Mouse (Mus musculus) forebrain, embryonic 10.5 days (tissue): Measurements from ENCODE around the gene Cdc42ep2. TPM values are rescaled to one million over a fixed set of nuclear protein-coding genes. Genes with fewer than 3 reads are reported as not detected.
A peak's percentile ranks its signal among the peaks of the same experiment; 100 is the strongest.
"Not testable (repeated sequence)": the region's sequence is repeated elsewhere in the genome, so short reads cannot be mapped to it uniquely, and the experiment has no call there.

Source experiments
- DNase-seq: peaks from one replicate; pipeline ENCODE4 v3.0.0-alpha.2; 2017; ENCODE audit warnings: low spot score; ENCODE audit errors: extremely low spot score
- H3K27ac ChIP-seq: fragments of 300-500 bp; sonication (generic); 2 replicates; pipeline ENCODE4 v1.5.1; 2016; ENCODE audit warnings: mild to moderate bottlenecking
- H3K27me3 ChIP-seq: fragments of 300-500 bp; sonication (generic); 2 replicates; pipeline ENCODE4 v1.6.1; 2016; ENCODE audit warnings: mild to moderate bottlenecking; ENCODE audit not compliant: poor library complexity, severe bottlenecking
- H3K36me3 ChIP-seq: fragments of 300-500 bp; sonication (generic); replicated peaks from 2 replicates; pipeline ENCODE4 v1.6.1; 2016; ENCODE audit warnings: mild to moderate bottlenecking, moderate library complexity
- H3K4me1 ChIP-seq: fragments of 300-500 bp; sonication (generic); 2 replicates; pipeline ENCODE4 v1.6.1; 2016
- H3K4me3 ChIP-seq: fragments of 300-500 bp; sonication (generic); 2 replicates; pipeline ENCODE4 v1.5.1; 2016; ENCODE audit warnings: mild to moderate bottlenecking, moderate library complexity
- H3K9me3 ChIP-seq: fragments of 300-500 bp; sonication (generic); 2 replicates; pipeline ENCODE4 v1.6.1; 2016; ENCODE audit warnings: mild to moderate bottlenecking, moderate library complexity
- WGBS: fragments of 180-500 bp; shearing (Covaris S2); methylation state at CpG from one replicate; pipeline ENCODE4 v1.1.7; 2016; 5-methylcytosine and 5-hydroxymethylcytosine counted together
- polyA plus RNA-seq: library from polyadenylated mRNA; unstranded; fragments of >200 nt; fragmentation: Nextera tagmentation; extraction: Ambion mirVana; gene quantifications from 2 replicates; pipeline ENCODE4 v1.2.1, GENCODE M21; 2016

The Cdc42ep2 gene
- polyA plus RNA-seq, 1 experiment from 2014 or later, result 1.5 TPM

GRCm38 (mm10) chr19:5893282-5894001 is 31.2 kb downstream of the Cdc42ep2 start:
- Histone ChIP-seq H3K27me3 (no peaks in the 10 kb centered on the region), H3K36me3 (peaks cover 56% of the 10 kb centered on the region), H3K4me3 (peak overlapping the region; percentile 76), H3K4me1 (peaks cover 29% of the 10 kb centered on the region), H3K27ac (peak overlapping the region; percentile 94), H3K9me3 (no peaks in the 10 kb centered on the region)
- DNase-seq, result no peak
- WGBS, result 9% methylated on average over 28 of the region's 31 CpGs

DNA sequence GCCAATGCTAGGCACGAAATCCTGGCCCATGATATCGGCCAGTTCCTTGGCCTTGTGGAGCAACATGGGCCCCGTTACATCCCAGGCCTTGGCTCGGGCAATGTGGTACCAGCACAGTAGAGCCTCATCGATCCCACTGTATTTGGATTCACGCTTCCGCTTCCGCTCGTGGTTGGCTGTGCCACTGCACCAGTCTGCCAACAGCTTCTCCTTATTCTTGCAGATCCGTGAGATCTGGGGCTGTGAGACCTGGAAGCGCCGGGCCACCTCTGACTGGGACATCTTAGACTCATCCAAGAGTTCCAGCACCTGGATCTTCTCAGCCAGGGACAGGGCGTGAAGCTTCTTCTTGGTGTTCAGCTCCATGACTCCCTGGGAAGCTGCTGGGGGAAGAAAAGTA is 31.9 kb downstream of the Cdc42ep2 start:
- peaks cover 29% of the 10 kb centered on the region for H3K4me1 ChIP-seq
- H3K4me3 ChIP-seq, result peak overlapping the region; percentile 76
- peak overlapping the region; percentile 94 for H3K27ac ChIP-seq
- 93% methylated on average over 13 of the region's 13 CpGs for WGBS
- no peak for DNase-seq
- no peaks in the 10 kb centered on the region for H3K9me3 ChIP-seq
- H3K36me3 ChIP-seq, result peaks cover 49% of the 10 kb centered on the region
- H3K27me3 ChIP-seq, result no peaks in the 10 kb centered on the region

GRCm38 (mm10) chr19:5892262-5892661 is 32.4 kb downstream of the Cdc42ep2 start:
- Histone ChIP-seq H3K9me3 (no peaks in the 10 kb centered on the region), H3K36me3 (peaks cover 44% of the 10 kb centered on the region), H3K4me3 (peak overlapping the region; percentile 76; the same call in 1 of the 2 replicates), H3K27ac (no peak overlapping the region), H3K4me1 (peaks cover 29% of the 10 kb centered on the region), H3K27me3 (no peaks in the 10 kb centered on the region)
- whole genome bisulfite sequencing, result 94% methylated on average over 7 of the region's 7 CpGs
- DNase-seq, result no peak

- Histone ChIP-seq H3K4me1 (peaks cover 29% of the 10 kb centered on the region), H3K27ac (no peak overlapping the region), H3K36me3 (peaks cover 39% of the 10 kb centered on the region), H3K9me3 (no peaks in the 10 kb centered on the region), H3K4me3 (peak overlapping the region; percentile 7; the same call in 1 of the 2 replicates), H3K27me3 (no peaks in the 10 kb centered on the region)
- no peak for DNase-seq
- 96% methylated on average over 12 of the region's 12 CpGs for WGBS
These were observed 32.9 kb downstream of the Cdc42ep2 start for GRCm38 (mm10) chr19:5891521-5892258.

- Histone ChIP-seq H3K4me1 (peaks cover 27% of the 10 kb centered on the region), H3K27me3 (no peaks in the 10 kb centered on the region), H3K36me3 (peaks cover 17% of the 10 kb centered on the region), H3K27ac (no peak overlapping the region), H3K9me3 (no peaks in the 10 kb centered on the region), H3K4me3 (no peak overlapping the region)
- no peak for DNase-seq
- 86% methylated on average over 4 of the region's 4 CpGs for whole genome bisulfite sequencing
These were observed 35.4 kb downstream of the Cdc42ep2 start for GRCm38 (mm10) chr19:5889211-5889610.

DNA sequence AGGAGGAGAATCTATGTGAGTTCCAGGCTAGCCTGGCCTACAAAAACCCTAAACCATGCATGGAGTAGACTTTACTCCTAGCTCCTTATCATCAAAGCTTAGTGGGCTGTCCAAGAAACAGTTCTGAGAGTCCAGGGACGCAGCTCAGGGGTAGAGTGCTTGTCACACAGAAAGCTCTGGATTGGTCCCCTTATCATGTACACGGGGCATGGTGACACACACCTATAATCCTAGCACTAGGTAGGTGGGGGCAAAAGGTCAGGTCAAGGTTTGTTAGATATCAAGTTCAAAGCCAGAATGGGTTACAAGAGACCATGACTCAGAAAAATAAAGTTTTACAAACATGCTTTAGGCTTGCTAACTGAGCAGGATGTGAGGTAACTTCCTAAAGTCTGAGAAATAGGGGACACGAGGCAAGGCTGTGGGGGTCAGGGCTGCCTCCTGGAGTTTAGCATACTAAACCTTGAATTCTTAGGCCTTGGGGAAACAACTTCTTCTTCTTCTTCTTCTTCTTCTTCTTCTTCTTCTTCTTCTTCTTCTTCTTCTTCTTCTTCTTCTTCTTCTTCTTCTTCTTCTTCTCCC is 37.3 kb downstream of the Cdc42ep2 start:
- Histone ChIP-seq H3K27me3 (no peaks in the 10 kb centered on the region), H3K9me3 (no peaks in the 10 kb centered on the region), H3K4me1 (peaks cover 9% of the 10 kb centered on the region; the same call in 1 of the 2 replicates), H3K36me3 (peaks cover 11% of the 10 kb centered on the region), H3K4me3 (no peak overlapping the region), H3K27ac (no peak overlapping the region)
- 80% methylated on average over 3 of the region's 3 CpGs for WGBS
- no peak for DNase-seq

DNA sequence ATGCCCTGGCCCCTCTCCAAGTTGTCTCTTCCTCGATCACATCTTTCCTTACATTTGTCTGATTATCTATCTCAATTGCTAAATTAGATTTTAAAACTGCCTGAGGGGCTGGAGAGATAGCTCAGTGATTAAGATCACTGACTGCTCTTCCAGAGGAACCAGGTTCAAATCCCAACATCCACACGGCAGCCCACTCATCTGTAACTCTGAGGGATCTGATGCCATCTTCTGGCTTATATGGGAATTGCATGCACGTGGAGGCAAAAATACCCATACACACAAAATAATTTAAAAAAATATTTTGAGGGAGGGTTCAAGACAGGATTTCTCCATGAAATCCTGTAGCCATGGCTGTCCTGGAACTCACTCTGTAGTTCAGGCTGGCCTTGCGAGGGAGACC is 38.8 kb downstream of the Cdc42ep2 start:
- no peak for DNase-seq
- Histone ChIP-seq H3K4me1 (no peaks in the 10 kb centered on the region), H3K27me3 (no peaks in the 10 kb centered on the region), H3K9me3 (no peaks in the 10 kb centered on the region), H3K27ac (no peak overlapping the region), H3K4me3 (no peak overlapping the region), H3K36me3 (no peaks in the 10 kb centered on the region)
- 62% methylated on average over 4 of the region's 4 CpGs for WGBS

DNA sequence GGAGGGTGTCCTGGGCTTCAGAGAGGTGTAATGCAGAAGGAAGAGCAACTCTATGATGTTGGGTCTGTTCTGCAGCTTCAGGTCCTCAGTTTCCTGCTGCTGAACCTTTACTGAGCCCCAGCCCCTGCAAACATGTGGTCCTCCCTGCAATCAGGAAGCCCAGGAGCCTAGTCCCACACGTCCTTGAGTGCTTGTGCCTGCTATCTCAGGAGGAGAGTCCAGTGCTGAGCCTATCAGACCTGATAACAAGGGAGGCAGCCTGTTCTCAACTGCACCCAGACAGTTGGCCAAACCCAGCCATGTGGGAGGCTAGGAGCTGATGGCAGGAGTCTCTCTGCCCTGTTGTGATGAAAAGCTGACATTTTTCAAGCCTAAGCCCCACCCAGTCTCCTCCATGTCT is 40.7 kb downstream of the Cdc42ep2 start:
- no peak for DNase-seq
- H3K36me3 ChIP-seq, result no peaks in the 10 kb centered on the region
- H3K4me3 ChIP-seq, result peak overlapping the region; percentile 5; the same call in 1 of the 2 replicates
- H3K9me3 ChIP-seq, result no peaks in the 10 kb centered on the region
- H3K27me3 ChIP-seq, result no peaks in the 10 kb centered on the region
- H3K4me1 ChIP-seq, result no peaks in the 10 kb centered on the region
- no peak overlapping the region for H3K27ac ChIP-seq
- 69% methylated on average over 1 of the region's 1 CpGs for WGBS

GRCm38 (mm10) chr19:5882079-5882478 is 42.5 kb downstream of the Cdc42ep2 start:
- not testable (repeated sequence) for H3K27me3 ChIP-seq, H3K9me3 ChIP-seq, DNase-seq, H3K27ac ChIP-seq, H3K4me3 ChIP-seq, H3K36me3 ChIP-seq
- peaks cover 12% of the 10 kb centered on the region for H3K4me1 ChIP-seq
- WGBS, result 85% methylated on average over 5 of the region's 5 CpGs

- H3K9me3 ChIP-seq, result no peaks in the 10 kb centered on the region
- DNase-seq, result no peak
- no peaks in the 10 kb centered on the region for H3K36me3 ChIP-seq
- no peak overlapping the region for H3K4me3 ChIP-seq
- WGBS, result 88% methylated on average over 6 of the region's 6 CpGs
- H3K27me3 ChIP-seq, result no peaks in the 10 kb centered on the region
- peaks cover 12% of the 10 kb centered on the region for H3K4me1 ChIP-seq
- H3K27ac ChIP-seq, result no peak overlapping the region
These were observed 43.5 kb downstream of the Cdc42ep2 start for GRCm38 (mm10) chr19:5881155-5881554.

GRCm38 (mm10) chr19:5879735-5880134 is 44.9 kb downstream of the Cdc42ep2 start:
- H3K4me3 ChIP-seq, result no peak overlapping the region
- no peaks in the 10 kb centered on the region for H3K9me3 ChIP-seq
- peaks cover 23% of the 10 kb centered on the region for H3K4me1 ChIP-seq
- 93% methylated on average over 7 of the region's 7 CpGs for WGBS
- no peak overlapping the region for H3K27ac ChIP-seq
- no peaks in the 10 kb centered on the region for H3K27me3 ChIP-seq
- H3K36me3 ChIP-seq, result no peaks in the 10 kb centered on the region
- no peak for DNase-seq

- no peaks in the 10 kb centered on the region for H3K9me3 ChIP-seq
- no peaks in the 10 kb centered on the region for H3K36me3 ChIP-seq
- H3K4me3 ChIP-seq, result no peak overlapping the region
- 81% methylated on average over 3 of the region's 3 CpGs for WGBS
- no peak for DNase-seq
- no peaks in the 10 kb centered on the region for H3K27me3 ChIP-seq
- peaks cover 32% of the 10 kb centered on the region for H3K4me1 ChIP-seq
- no peak overlapping the region for H3K27ac ChIP-seq
These were observed 45.7 kb downstream of the Cdc42ep2 start for GRCm38 (mm10) chr19:5878916-5879315.

GRCm38 (mm10) chr19:5878362-5878722 is 46.3 kb downstream of the Cdc42ep2 start:
- H3K4me3 ChIP-seq, result peak overlapping the region; percentile 25; the same call in 1 of the 2 replicates
- DNase-seq, result no peak

More at GRCm38 (mm10) chr19:5878362-5878722, 46.3 kb downstream of the Cdc42ep2 start:
- Histone ChIP-seq H3K27ac (peak overlapping the region; percentile 73; the same call in 1 of the 2 replicates), H3K27me3 (no peaks in the 10 kb centered on the region), H3K36me3 (no peaks in the 10 kb centered on the region), H3K9me3 (no peaks in the 10 kb centered on the region), H3K4me1 (peaks cover 37% of the 10 kb centered on the region)
- WGBS, result 87% methylated on average over 7 of the region's 7 CpGs
